Mouse (Mus musculus) neural tube, embryonic 11.5 days (tissue): ENCODE measurements at regions not wholly inside any gene's neighbourhood (a gene's known extent, or its start where the extent isn't known, plus 50 kb on each side); places are given as distances from the start of the nearest gene placed in this dataset.
"Not testable (repeated sequence)": the region's sequence is repeated elsewhere in the genome, so short reads cannot be mapped to it uniquely, and the experiment has no call there.

Source experiments
- ATAC-seq: fragments of 200-750 bp; cut with Nextera tagmentation; 2 replicates; pipeline ENCODE4 v1.8.0; 2017; ENCODE audit warnings: moderate number of reproducible peaks, mild to moderate bottlenecking, moderate TSS enrichment, moderate library complexity; ENCODE audit not compliant: insufficient read depth, low FRiP score, low TSS enrichment
- DNase-seq: peaks from one replicate; pipeline ENCODE4 v3.0.0-alpha.2; 2015; ENCODE audit warnings: low spot score
- H3K27ac ChIP-seq: fragments of 300-500 bp; sonication (generic); 2 replicates; pipeline ENCODE4 v1.5.1; 2014; ENCODE audit warnings: low read depth, mild to moderate bottlenecking, low read length
- H3K27me3 ChIP-seq: fragments of 300-500 bp; sonication (generic); 2 replicates; pipeline ENCODE4 v1.6.1; 2014; ENCODE audit warnings: mild to moderate bottlenecking, low read length, mixed read lengths; ENCODE audit not compliant: control insufficient read depth, insufficient read depth
- H3K36me3 ChIP-seq: fragments of 300-500 bp; sonication (generic); 2 replicates; pipeline ENCODE4 v1.6.1; 2014; ENCODE audit warnings: mild to moderate bottlenecking, low read length, moderate library complexity, mixed read lengths; ENCODE audit not compliant: control insufficient read depth, insufficient read depth
- H3K4me1 ChIP-seq: fragments of 300-500 bp; sonication (generic); 2 replicates; pipeline ENCODE4 v1.6.1; 2014; ENCODE audit warnings: low read length, mixed read lengths; ENCODE audit not compliant: control insufficient read depth, insufficient read depth
- H3K4me2 ChIP-seq: fragments of 300-500 bp; sonication (generic); 2 replicates; pipeline ENCODE4 v1.6.1; 2014; ENCODE audit warnings: low read depth, mild to moderate bottlenecking, moderate library complexity
- H3K4me3 ChIP-seq: fragments of 300-500 bp; sonication (generic); 2 replicates; pipeline ENCODE4 v1.5.1; 2014; ENCODE audit warnings: low read depth, low read length
- H3K9ac ChIP-seq: fragments of 300-500 bp; sonication (generic); 2 replicates; pipeline ENCODE4 v1.6.1; 2014; ENCODE audit warnings: mild to moderate bottlenecking, low read length
- H3K9me3 ChIP-seq: fragments of 300-500 bp; sonication (generic); 2 replicates; pipeline ENCODE4 v1.6.1; 2016; ENCODE audit warnings: low read length; ENCODE audit not compliant: control insufficient read depth
- WGBS: fragments of 180-500 bp; shearing (Covaris S2); extraction: QIAGEN DNeasy Blood & Tissue Kit; methylation state at CpG from one replicate; pipeline ENCODE4 v1.1.7; 2014; 5-methylcytosine and 5-hydroxymethylcytosine counted together

DNA sequence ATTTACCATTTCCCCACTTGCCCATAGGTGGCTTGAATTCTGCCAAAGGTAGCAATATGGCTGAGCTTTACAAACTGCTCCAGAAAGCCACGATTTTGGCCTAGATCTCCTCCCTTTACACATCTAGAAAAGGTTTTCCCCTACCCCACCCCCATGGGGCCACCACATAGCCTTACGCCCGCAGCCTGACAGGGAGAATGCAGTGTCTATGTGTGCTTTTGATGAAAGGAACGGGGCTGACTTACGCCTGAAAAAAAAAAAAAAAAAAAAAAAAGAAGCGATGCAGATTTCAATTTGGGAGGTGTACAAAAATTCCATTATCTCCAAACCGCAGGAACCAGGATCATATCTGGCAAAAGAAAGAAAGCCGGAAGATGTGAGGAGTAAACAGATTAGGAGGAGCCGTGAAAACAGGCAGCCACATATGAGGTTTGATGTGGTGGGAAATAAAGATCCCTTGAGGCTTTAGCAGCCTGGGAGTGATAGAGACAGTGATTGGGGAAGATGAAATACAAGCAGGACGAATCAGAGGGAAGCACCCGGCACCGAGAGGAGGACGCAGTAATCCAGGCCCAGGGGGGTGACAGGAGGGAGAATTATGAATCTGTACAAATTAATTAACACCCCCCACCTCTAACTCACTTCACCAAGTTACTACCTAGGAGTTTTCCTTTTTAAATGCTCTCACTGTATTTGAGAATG lies 121.4 kb upstream of the Vldlr start:
- H3K4me1 ChIP-seq: no peaks in the 10 kb centered on the region
- ATAC-seq (no peak), DNase-seq (no peak)
- no peak overlapping the region for H3K4me3 ChIP-seq
- no peaks in the 10 kb centered on the region for H3K9me3 ChIP-seq
- no peak overlapping the region for H3K9ac ChIP-seq
- H3K27me3 ChIP-seq: no peaks in the 10 kb centered on the region
- 80% methylated on average over 13 of the region's 13 CpGs for WGBS
- no peak overlapping the region for H3K4me2 ChIP-seq
- no peaks in the 10 kb centered on the region for H3K36me3 ChIP-seq
- no peak overlapping the region for H3K27ac ChIP-seq

DNA sequence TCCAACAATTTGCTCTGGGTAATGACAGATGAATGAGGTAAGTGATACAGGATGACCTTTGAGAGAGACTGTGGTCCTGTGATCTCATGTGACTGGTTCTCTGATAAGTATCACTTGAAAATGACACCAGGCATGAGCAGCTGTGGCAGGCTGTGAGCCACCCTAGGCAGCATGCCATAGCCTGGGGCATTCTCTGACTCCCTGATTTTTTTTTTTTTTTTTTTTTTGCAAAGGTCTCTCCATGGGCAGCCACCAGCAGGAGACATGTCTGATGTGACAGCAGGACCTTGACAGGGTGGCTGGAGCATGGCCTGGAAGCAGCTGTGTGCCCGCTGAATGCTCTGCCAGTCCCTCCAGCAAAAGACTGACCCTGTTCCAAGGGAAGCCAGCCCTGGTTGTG lies 116.4 kb upstream of the Vldlr start:
- 79% methylated on average over 1 of the region's 1 CpGs for WGBS
- H3K4me2 ChIP-seq: no peak overlapping the region
- H3K27ac ChIP-seq: no peak overlapping the region
- no peaks in the 10 kb centered on the region for H3K27me3 ChIP-seq
- H3K4me1 ChIP-seq: no peaks in the 10 kb centered on the region
- H3K9ac ChIP-seq: no peak overlapping the region
- ATAC-seq (no peak), DNase-seq (no peak)
- no peaks in the 10 kb centered on the region for H3K9me3 ChIP-seq
- H3K36me3 ChIP-seq: no peaks in the 10 kb centered on the region
- no peak overlapping the region for H3K4me3 ChIP-seq

DNA sequence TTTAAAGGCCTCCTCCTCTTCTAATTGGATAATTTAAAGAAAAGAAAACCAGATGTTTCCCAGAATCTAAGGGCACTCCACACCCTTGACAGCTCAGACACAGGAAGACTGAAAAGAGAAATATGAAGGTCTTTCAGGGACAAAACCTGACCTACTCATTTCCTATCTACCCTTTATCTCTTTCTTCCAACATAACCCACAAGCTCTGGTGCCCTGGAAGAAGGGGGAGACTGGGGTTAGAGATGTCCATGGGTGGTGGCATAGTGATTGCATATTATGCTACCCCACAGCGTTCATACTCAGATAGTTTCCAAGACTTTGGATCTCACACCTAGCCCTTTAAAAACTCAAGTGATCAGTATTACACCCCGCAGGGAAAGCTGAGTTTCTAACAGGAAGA lies 105.8 kb upstream of the Vldlr start:
- Histone ChIP-seq H3K9me3 (no peaks in the 10 kb centered on the region), H3K4me2 (no peak overlapping the region), H3K4me1 (no peaks in the 10 kb centered on the region), H3K4me3 (no peak overlapping the region), H3K27ac (no peak overlapping the region), H3K27me3 (no peaks in the 10 kb centered on the region), H3K36me3 (no peaks in the 10 kb centered on the region), H3K9ac (no peak overlapping the region)
- ATAC-seq (no peak), DNase-seq (no peak)
- WGBS: 96% methylated on average over 2 of the region's 2 CpGs

DNA sequence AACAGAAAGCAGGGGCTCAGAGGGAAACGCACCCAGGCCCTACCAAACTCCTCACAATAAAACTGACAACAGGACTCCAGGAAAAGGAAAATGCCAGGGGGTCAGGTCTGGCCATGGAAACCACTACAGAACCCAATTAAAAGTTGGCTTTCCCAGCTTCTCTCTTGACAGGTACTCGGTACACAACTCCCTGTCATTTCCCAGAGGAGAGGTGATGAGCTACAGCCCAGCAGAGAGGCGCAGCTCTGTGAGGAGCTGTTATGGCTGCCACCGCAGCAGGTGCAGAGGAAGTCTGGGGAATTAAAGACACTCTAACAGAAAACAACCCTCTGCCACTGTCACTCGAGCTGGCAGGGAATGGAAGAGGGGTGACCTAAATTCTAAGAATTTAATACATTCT lies 95.4 kb upstream of the Vldlr start:
- ATAC-seq: no peak

DNA sequence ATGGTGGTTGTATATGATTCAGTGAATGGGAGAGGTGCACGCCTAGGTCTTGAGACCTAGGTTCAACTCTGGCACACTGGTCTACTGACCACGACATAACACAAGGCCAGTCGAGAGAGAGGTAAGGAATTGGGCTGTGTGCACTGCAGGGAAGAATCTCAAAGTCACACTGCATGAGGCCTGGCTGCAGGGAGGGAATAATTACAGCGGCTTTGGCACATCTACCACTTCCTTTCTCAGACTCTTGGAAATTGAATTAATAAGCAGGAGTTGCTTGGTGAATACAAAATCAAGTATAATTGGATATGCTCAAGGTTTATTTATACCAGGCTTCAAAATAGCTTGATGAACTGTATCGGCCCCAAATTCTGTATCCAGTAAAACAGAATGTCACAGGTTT lies 93.9 kb upstream of the Vldlr start:
- H3K27me3 ChIP-seq: no peaks in the 10 kb centered on the region
- H3K36me3 ChIP-seq: no peaks in the 10 kb centered on the region
- H3K4me1 ChIP-seq: no peaks in the 10 kb centered on the region
- no peak overlapping the region for H3K27ac ChIP-seq
- no peak overlapping the region for H3K4me2 ChIP-seq
- no peak overlapping the region for H3K4me3 ChIP-seq
- DNase-seq (no peak), ATAC-seq (no peak)
- 85% methylated on average over 5 of the region's 5 CpGs for WGBS
- H3K9me3 ChIP-seq: no peaks in the 10 kb centered on the region
- no peak overlapping the region for H3K9ac ChIP-seq

More for the DNA sequence above, 95.4 kb upstream of the Vldlr start:
- Histone ChIP-seq H3K9ac (no peak overlapping the region), H3K4me2 (no peak overlapping the region), H3K4me1 (no peaks in the 10 kb centered on the region), H3K27me3 (no peaks in the 10 kb centered on the region), H3K4me3 (no peak overlapping the region), H3K36me3 (no peaks in the 10 kb centered on the region), H3K9me3 (no peaks in the 10 kb centered on the region), H3K27ac (no peak overlapping the region)
- 68% methylated on average over 5 of the region's 5 CpGs for WGBS
- DNase-seq: no peak

GRCm38 (mm10) chr19:27123334-27123733 lies 93.0 kb upstream of the Vldlr start:
- H3K4me3 ChIP-seq: no peak overlapping the region
- H3K27me3 ChIP-seq: no peaks in the 10 kb centered on the region
- no peaks in the 10 kb centered on the region for H3K9me3 ChIP-seq
- H3K4me1 ChIP-seq: no peaks in the 10 kb centered on the region
- ATAC-seq: no peak
- no peaks in the 10 kb centered on the region for H3K36me3 ChIP-seq
- no peak overlapping the region for H3K27ac ChIP-seq
- 88% methylated on average over 8 of the region's 8 CpGs for WGBS
- DNase-seq: no peak
- no peak overlapping the region for H3K4me2 ChIP-seq
- no peak overlapping the region for H3K9ac ChIP-seq

GRCm38 (mm10) chr19:27123806-27124469 lies 92.3 kb upstream of the Vldlr start:
- Histone ChIP-seq H3K36me3 (no peaks in the 10 kb centered on the region), H3K4me3 (no peak overlapping the region), H3K27me3 (no peaks in the 10 kb centered on the region), H3K4me2 (no peak overlapping the region), H3K9me3 (no peaks in the 10 kb centered on the region), H3K27ac (no peak overlapping the region), H3K9ac (no peak overlapping the region), H3K4me1 (no peaks in the 10 kb centered on the region)
- DNase-seq: no peak
- ATAC-seq: no peak
- WGBS: 72% methylated on average over 11 of the region's 11 CpGs

DNA sequence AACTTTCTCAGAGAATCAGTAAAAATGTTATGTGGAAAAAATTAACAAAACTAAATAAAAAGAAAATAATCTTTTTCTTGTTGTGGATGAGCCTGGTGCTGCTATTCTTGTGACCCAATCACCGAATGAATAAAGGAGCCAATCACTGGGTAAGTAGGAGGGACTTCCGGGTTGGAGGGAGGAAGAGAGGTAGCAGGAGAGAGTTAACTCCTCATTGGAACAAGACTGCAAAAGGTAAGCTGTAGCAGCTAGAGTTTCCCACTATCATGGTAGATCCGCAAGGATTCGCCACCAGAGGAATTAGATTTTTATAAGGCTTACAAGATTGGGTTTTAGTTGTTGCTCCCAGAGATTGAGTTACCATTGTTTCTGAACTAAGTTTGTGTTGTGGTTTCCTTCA lies 87.8 kb upstream of the Vldlr start:
- not testable (repeated sequence) for H3K27ac ChIP-seq, H3K4me3 ChIP-seq, ATAC-seq, H3K27me3 ChIP-seq, H3K4me2 ChIP-seq, H3K9me3 ChIP-seq, DNase-seq, H3K9ac ChIP-seq, H3K36me3 ChIP-seq, H3K4me1 ChIP-seq
- WGBS: 92% methylated on average over 4 of the region's 4 CpGs

DNA sequence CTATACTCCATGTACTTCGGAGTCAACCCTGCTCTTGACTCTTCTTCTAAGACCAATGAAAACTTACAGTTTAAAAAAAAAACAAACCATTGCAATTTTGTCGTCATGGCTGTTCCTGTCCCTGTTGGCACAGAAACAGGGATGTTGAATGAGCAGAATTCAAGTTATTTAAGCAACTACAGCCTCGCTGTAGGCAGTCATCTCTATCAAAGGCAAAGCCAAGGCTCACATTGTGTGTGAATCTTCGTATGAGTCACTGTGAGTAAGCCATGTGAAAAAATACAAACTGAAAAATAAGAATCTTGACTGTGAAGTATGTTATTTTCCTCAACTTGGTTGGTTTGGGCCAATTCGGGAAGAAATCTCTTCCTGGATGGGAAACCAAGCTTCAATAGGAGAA lies 81.9 kb upstream of the Vldlr start:
- Histone ChIP-seq H3K9me3 (no peaks in the 10 kb centered on the region), H3K27me3 (no peaks in the 10 kb centered on the region), H3K4me1 (no peaks in the 10 kb centered on the region), H3K4me2 (no peak overlapping the region), H3K4me3 (no peak overlapping the region), H3K9ac (no peak overlapping the region), H3K27ac (no peak overlapping the region), H3K36me3 (no peaks in the 10 kb centered on the region)
- ATAC-seq (no peak), DNase-seq (no peak)
- 88% methylated on average over 5 of the region's 5 CpGs for WGBS
